Mouse (Mus musculus) hindbrain, postnatal 0 days (tissue): ENCODE data around the gene Ngdn. TPM values are rescaled to one million over a fixed set of nuclear protein-coding genes. Genes with fewer than 3 reads are reported as not detected.
A peak's percentile ranks its signal among the peaks of the same experiment; 100 is the strongest.

Experiments
- ATAC-seq: fragments of 200-750 bp; cut with Nextera tagmentation; 2 replicates; pipeline ENCODE4 v1.8.0; 2017; ENCODE audit warnings: mild to moderate bottlenecking, moderate TSS enrichment, moderate library complexity
- DNase-seq: peaks from one replicate; pipeline ENCODE4 v3.0.0-alpha.2; 2015; ENCODE audit warnings: low spot score
- H3K27ac ChIP-seq: fragments of 300-500 bp; sonication (generic); 2 replicates; pipeline ENCODE4 v1.5.1; 2014; ENCODE audit warnings: mild to moderate bottlenecking
- H3K27me3 ChIP-seq: fragments of 300-500 bp; sonication (generic); 2 replicates; pipeline ENCODE4 v1.6.1; 2014; ENCODE audit warnings: low read length, mixed read lengths; ENCODE audit not compliant: insufficient read depth
- H3K36me3 ChIP-seq: fragments of 300-500 bp; sonication (generic); 2 replicates; pipeline ENCODE4 v1.6.1; 2014; ENCODE audit warnings: low read length, mixed read lengths; ENCODE audit not compliant: insufficient read depth
- H3K4me1 ChIP-seq: fragments of 300-500 bp; sonication (generic); 2 replicates; pipeline ENCODE4 v1.6.1; 2014; ENCODE audit warnings: antibody characterized with exemption, low read length, mixed read lengths; ENCODE audit not compliant: insufficient read depth
- H3K4me2 ChIP-seq: fragments of 300-500 bp; sonication (generic); 2 replicates; pipeline ENCODE4 v1.6.1; 2014; ENCODE audit warnings: low read depth, mild to moderate bottlenecking, low read length, moderate library complexity, mixed read lengths
- H3K4me3 ChIP-seq: fragments of 300-500 bp; sonication (generic); 2 replicates; pipeline ENCODE4 v1.5.1; 2014; ENCODE audit warnings: low read length
- H3K9ac ChIP-seq: fragments of 300-500 bp; sonication (generic); replicated peaks from 2 replicates; pipeline ENCODE4 v1.6.1; 2014; ENCODE audit warnings: mild to moderate bottlenecking, low read length, moderate library complexity, mixed read lengths
- H3K9me3 ChIP-seq: fragments of 300-500 bp; sonication (generic); 2 replicates; pipeline ENCODE4 v1.6.1; 2016; ENCODE audit warnings: low read length, mixed read lengths
- CTCF ChIP-seq: IDR thresholded peaks from 2 replicates; pipeline ENCODE4 v1.5.1; 2016; ENCODE audit warnings: antibody characterized with exemption, control low read depth, low read depth
- WGBS: fragments of 180-500 bp; shearing (Covaris S2); extraction: QIAGEN DNeasy Blood & Tissue Kit; methylation state at CpG from one replicate; pipeline ENCODE4 v1.1.7; 2014; 5-methylcytosine and 5-hydroxymethylcytosine counted together
- polyA plus RNA-seq: library from polyadenylated mRNA; unstranded; fragments of >200 nt; fragmentation: Nextera tagmentation; extraction: Ambion mirVana; gene quantifications from 2 replicates; pipeline ENCODE4 v1.2.1, GENCODE M21; 2015
- total RNA-seq: library from RNA; depleted of rRNA; stranded (reverse); fragments of >200 nt; gene quantifications from 2 replicates; pipeline ENCODE4 v1.2.3, GENCODE M21; 2014

Gene Ngdn
- total and polyA plus RNA-seq, 2 experiments from 2014 or later = 25.4 to 53.2 TPM

- Histone ChIP-seq H3K4me1 (no peaks in the 10 kb centered on the region), H3K27me3 (no peaks in the 10 kb centered on the region), H3K9me3 (no peaks in the 10 kb centered on the region), H3K36me3 (no peaks in the 10 kb centered on the region), H3K27ac (no peak overlapping the region), H3K4me3 (no peak overlapping the region), H3K4me2 (no peak overlapping the region), H3K9ac (no peak overlapping the region)
- ATAC-seq (peak; percentile 34; the same call in 1 of the 2 replicates), DNase-seq (no peak)
- 71% methylated on average over 18 of the region's 18 CpGs for WGBS
- TF ChIP-seq CTCF = no peak
These were observed 11.1 kb upstream of the Ngdn start for GRCm38 (mm10) chr14:55003878-55004855.

GRCm38 (mm10) chr14:55005506-55005905, 9.7 kb upstream of the Ngdn start:
- H3K27ac ChIP-seq = no peak overlapping the region
- 78% methylated on average over 2 of the region's 2 CpGs for WGBS
- no peaks in the 10 kb centered on the region for H3K36me3 ChIP-seq
- ATAC-seq (no peak), DNase-seq (no peak)
- no peak for TF ChIP-seq CTCF
- no peak overlapping the region for H3K4me3 ChIP-seq
- H3K9me3 ChIP-seq = no peaks in the 10 kb centered on the region
- no peak overlapping the region for H3K9ac ChIP-seq
- H3K27me3 ChIP-seq = no peaks in the 10 kb centered on the region
- H3K4me2 ChIP-seq = no peak overlapping the region
- no peaks in the 10 kb centered on the region for H3K4me1 ChIP-seq

- Histone ChIP-seq H3K9me3 (no peaks in the 10 kb centered on the region), H3K4me2 (no peak overlapping the region), H3K4me1 (no peaks in the 10 kb centered on the region), H3K27me3 (no peaks in the 10 kb centered on the region), H3K36me3 (no peaks in the 10 kb centered on the region), H3K9ac (no peak overlapping the region), H3K27ac (no peak overlapping the region), H3K4me3 (no peak overlapping the region)
- no peak for TF ChIP-seq CTCF
- WGBS = 78% methylated on average over 8 of the region's 8 CpGs
- DNase-seq (no peak), ATAC-seq (no peak)
These were observed 9.3 kb upstream of the Ngdn start for GRCm38 (mm10) chr14:55005967-55006366.

DNA sequence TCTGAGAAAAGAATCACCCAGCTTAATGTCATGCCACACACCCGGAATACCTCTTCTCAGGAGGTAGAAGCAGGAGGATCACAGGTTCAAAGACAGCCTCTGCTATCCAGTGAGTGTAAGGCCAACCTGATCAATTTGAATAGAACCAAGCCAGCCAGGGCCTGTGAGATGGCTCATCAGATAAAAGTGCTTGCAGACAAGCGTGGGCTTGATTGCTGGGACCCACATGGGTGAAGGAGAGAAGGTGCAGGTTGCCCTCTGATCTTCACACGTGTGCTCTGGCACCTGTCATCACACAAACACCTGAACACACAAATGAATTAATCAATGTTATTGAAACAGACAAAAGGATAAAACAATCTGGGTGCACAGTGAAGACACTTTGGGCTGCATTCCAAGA, 8.7 kb upstream of the Ngdn start:
- no peaks in the 10 kb centered on the region for H3K27me3 ChIP-seq
- H3K9ac ChIP-seq = no peak overlapping the region
- H3K4me1 ChIP-seq = no peaks in the 10 kb centered on the region
- ATAC-seq (no peak), DNase-seq (no peak)
- no peak overlapping the region for H3K4me3 ChIP-seq
- no peak overlapping the region for H3K4me2 ChIP-seq
- H3K36me3 ChIP-seq = no peaks in the 10 kb centered on the region
- no peak overlapping the region for H3K27ac ChIP-seq
- TF ChIP-seq CTCF = no peak
- 76% methylated on average over 3 of the region's 3 CpGs for WGBS
- no peaks in the 10 kb centered on the region for H3K9me3 ChIP-seq

- no peaks in the 10 kb centered on the region for H3K4me1 ChIP-seq
- no peak for TF ChIP-seq CTCF
- ATAC-seq = no peak
- H3K9ac ChIP-seq = no peak overlapping the region
- H3K4me2 ChIP-seq = no peak overlapping the region
- H3K9me3 ChIP-seq = no peaks in the 10 kb centered on the region
- no peaks in the 10 kb centered on the region for H3K27me3 ChIP-seq
- H3K27ac ChIP-seq = no peak overlapping the region
- no peak for DNase-seq
- no peaks in the 10 kb centered on the region for H3K36me3 ChIP-seq
- WGBS = 89% methylated on average over 9 of the region's 9 CpGs
- H3K4me3 ChIP-seq = no peak overlapping the region
These were observed 7.9 kb upstream of the Ngdn start for GRCm38 (mm10) chr14:55007120-55007908.

DNA sequence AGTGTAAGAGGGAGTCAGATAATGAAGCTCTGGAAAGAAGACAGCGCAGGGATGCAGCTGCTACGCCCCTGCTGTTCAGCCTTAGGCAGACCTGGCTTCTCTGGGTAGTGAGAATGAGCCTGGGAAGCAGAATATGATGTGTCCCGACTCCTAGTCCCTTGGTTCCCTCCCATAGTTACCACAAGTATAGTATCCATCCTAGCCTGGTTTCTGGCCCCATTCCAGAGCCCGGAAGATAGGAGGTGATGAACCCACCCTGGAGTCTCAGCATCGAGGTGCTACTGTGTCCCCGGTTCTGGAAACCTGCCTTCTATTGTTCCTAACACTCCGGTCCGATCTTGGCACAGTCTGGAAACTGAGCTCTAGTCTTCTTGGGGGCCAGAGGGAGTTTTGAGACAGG, 6.8 kb upstream of the Ngdn start:
- no peak for TF ChIP-seq CTCF
- Histone ChIP-seq H3K9me3 (no peaks in the 10 kb centered on the region), H3K4me2 (no peak overlapping the region), H3K27me3 (no peaks in the 10 kb centered on the region), H3K27ac (no peak overlapping the region), H3K4me1 (no peaks in the 10 kb centered on the region), H3K36me3 (no peaks in the 10 kb centered on the region), H3K4me3 (no peak overlapping the region), H3K9ac (no peak overlapping the region)
- WGBS = 82% methylated on average over 8 of the region's 8 CpGs
- no peak for DNase-seq
- ATAC-seq = no peak
